Mouse (Mus musculus) cerebellum, postnatal 10 days (tissue): Measurements from ENCODE around the gene Mau2.
"Not testable (repeated sequence)": the region's sequence is repeated elsewhere in the genome, so short reads cannot be mapped to it uniquely, and the experiment has no call there.

Experiments used
- DNase-seq, 2 experiments: peaks; one replicate each; pipeline ENCODE4 v3.0.0; 2021; ENCODE audit warnings: mixed read lengths in 2 of 2

Gene Mau2

GRCm38 (mm10) chr8:70023596-70023995 is 18.9 kb downstream of the Mau2 start:
- DNase-seq, result no peak

GRCm38 (mm10) chr8:70015017-70015416 is 27.5 kb downstream of the Mau2 start:
- peak in 1 of 2 experiments; percentile 23 for DNase-seq

GRCm38 (mm10) chr8:70012763-70013162 is 29.8 kb downstream of the Mau2 start:
- no peak for DNase-seq

- DNase-seq, result peak; percentile 38 to 51
These were observed 30.2 kb downstream of the Mau2 start for GRCm38 (mm10) chr8:70012350-70012749.

- DNase-seq, result peak; percentile 87 to 89
These were observed 31.7 kb downstream of the Mau2 start for GRCm38 (mm10) chr8:70010796-70011195.

GRCm38 (mm10) chr8:70005178-70005577 is 37.4 kb downstream of the Mau2 start:
- DNase-seq, result no peak

GRCm38 (mm10) chr8:70004345-70004744 is 38.2 kb downstream of the Mau2 start:
- no peak for DNase-seq

- DNase-seq, result no peak
These were observed 39.3 kb downstream of the Mau2 start for GRCm38 (mm10) chr8:70003204-70003657.

- DNase-seq, result not testable (repeated sequence)
These were observed 40.7 kb downstream of the Mau2 start for GRCm38 (mm10) chr8:70001892-70002191.

GRCm38 (mm10) chr8:70001176-70001891 is 41.2 kb downstream of the Mau2 start:
- peak; percentile 49 to 54 for DNase-seq

GRCm38 (mm10) chr8:70000226-70000625 is 42.3 kb downstream of the Mau2 start:
- DNase-seq, result no peak

GRCm38 (mm10) chr8:69999236-69999635 is 43.3 kb downstream of the Mau2 start:
- no peak for DNase-seq

- no peak for DNase-seq
These were observed 43.8 kb downstream of the Mau2 start for GRCm38 (mm10) chr8:69998706-69999105.

- DNase-seq, result no peak
These were observed 45.8 kb downstream of the Mau2 start for GRCm38 (mm10) chr8:69996589-69997285.

GRCm38 (mm10) chr8:69995776-69996588 is 46.6 kb downstream of the Mau2 start, which contains the start of gene Gatad2a:
TSS of gene Gatad2a (minus strand) at chr8:69996384.
- DNase-seq, result peak; percentile 100

- no peak for DNase-seq
These were observed 47.1 kb downstream of the Mau2 start for GRCm38 (mm10) chr8:69995422-69995775.

- DNase-seq, result not testable (repeated sequence)
These were observed 53.6 kb downstream of the Mau2 start for GRCm38 (mm10) chr8:69988936-69989335.

GRCm38 (mm10) chr8:69987744-69988143 is 54.8 kb downstream of the Mau2 start:
- no peak for DNase-seq

GRCm38 (mm10) chr8:69984876-69985553 is 57.5 kb downstream of the Mau2 start:
- DNase-seq, result no peak

GRCm38 (mm10) chr8:69978456-69978855 is 64.1 kb downstream of the Mau2 start:
- DNase-seq, result no peak

GRCm38 (mm10) chr8:69974806-69975205 is 67.7 kb downstream of the Mau2 start:
- DNase-seq, result no peak

GRCm38 (mm10) chr8:69974194-69974614 is 68.3 kb downstream of the Mau2 start:
- DNase-seq, result peak; percentile 97
